Mouse (Mus musculus) adrenal gland, adult 18-20 months (tissue): ENCODE measurements around the gene Tmem239. TPM values are rescaled to one million over a fixed set of nuclear protein-coding genes. Genes with fewer than 3 reads are reported as not detected.

Experiments used
- DNase-seq, 2 experiments: peaks; one replicate each; pipeline ENCODE4 v3.0.0; 2021 to 2022; ENCODE audit warnings: low spot score in 2 of 2
- total RNA-seq, 2 experiments: library from RNA; stranded (reverse); gene quantifications; 1 replicate in 1 of 2; 2 replicates in 1 of 2; pipeline ENCODE4 v1.2.3; 2021

Tmem239 gene
- total RNA-seq, 2 experiments from 2014 or later: not detected

DNA sequence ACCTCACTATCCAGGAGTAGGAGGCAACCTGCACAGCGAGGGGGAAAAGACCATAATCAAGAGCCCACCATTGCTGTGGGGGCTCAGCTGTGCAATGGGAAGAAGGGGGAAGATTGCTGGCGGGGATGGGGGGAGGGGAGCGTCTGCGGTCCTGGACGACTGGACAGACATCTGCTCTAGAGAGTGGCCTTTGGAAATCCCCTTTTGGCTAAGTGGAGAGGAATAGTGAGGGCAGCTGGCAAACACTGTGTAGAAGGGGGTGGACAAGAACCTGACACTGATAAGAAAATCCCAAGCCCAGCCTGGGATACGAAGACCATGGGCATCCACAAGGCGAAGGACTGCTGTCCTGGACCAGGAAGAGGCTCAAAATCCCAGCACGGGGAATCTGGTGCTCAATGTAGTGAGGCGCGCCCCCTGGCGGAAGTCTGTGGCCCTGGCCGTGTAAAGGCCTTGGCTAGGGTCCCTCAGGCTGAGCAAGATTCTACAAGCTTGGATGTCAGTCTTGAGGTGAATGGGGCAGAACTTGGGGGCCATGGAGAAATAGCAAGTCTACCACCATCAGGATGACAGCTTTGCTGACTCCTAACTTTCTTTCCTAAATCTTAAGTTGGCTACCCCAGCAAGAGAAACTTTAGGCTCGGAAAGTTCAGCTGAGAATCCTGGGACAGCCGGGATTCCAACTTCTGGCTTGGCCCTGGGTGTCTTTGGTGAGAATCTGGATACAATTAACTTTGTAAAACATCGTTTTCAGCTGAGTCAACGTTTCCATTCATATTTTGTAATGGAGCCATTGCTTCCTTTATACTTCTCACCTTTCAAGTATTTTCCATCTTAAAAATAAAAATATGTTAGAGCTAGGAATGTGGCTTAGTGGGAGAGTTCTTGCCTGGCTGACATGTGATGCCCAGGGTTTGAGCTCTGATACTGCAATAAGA, 5.5 kb downstream of the Tmem239 start:
- DNase-seq: peak; percentile 88

DNA sequence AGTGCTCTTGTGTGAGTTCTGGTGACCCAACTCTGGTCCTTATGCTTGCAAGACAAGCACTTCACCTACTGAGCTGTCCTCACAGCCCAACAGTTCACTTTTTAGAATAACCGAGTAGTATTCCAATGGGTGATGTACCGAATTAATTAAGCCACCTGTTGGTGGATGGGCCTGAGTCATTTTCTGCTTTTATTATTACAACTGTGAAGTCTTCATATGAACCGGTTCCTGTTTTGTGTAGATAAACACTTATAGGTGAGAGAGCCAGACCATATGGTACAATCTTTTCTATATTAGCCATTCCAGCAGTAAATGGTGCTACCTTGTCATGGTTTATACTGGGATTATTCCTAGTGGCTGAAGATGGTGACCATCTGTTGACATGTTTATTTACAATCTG, 6.5 kb downstream of the Tmem239 start:
- no peak for DNase-seq

GRCm38 (mm10) chr2:130414094-130414856, 8.0 kb downstream of the Tmem239 start:
- DNase-seq: no peak

GRCm38 (mm10) chr2:130421781-130422620, 15.7 kb downstream of the Tmem239 start:
- DNase-seq: no peak

- DNase-seq: peak; percentile 78
These were observed 17.3 kb downstream of the Tmem239 start for GRCm38 (mm10) chr2:130423397-130424125.

GRCm38 (mm10) chr2:130424126-130424853, 18.0 kb downstream of the Tmem239 start, which contains the start of the genes Vps16 and Pced1a:
Gene Vps16 (plus strand): TSS chr2:130424339.
Gene Pced1a (minus strand): TSS chr2:130424701.
- DNase-seq: peak; percentile 90

- DNase-seq: no peak
These were observed 18.8 kb downstream of the Tmem239 start for GRCm38 (mm10) chr2:130425112-130425511.

DNA sequence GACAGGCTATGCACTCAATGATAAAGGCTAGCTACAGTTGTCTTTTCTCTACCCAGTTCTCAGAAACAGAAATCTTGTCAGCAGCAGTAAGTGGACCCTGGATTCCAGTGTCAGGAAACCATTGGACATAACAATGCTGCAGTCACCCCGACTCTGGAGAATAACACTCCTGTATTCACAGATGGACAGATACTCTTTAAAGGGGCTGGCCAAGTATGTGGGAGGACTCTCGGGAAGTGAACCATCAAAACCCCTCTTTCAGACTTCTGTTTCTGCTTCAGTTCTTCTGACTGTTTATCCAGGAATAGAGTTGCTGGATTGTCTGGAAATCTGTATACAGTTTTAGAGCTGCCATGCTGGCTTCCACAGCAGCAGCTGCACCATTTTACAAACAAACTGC, 23.6 kb downstream of the Tmem239 start:
- DNase-seq: no peak

DNA sequence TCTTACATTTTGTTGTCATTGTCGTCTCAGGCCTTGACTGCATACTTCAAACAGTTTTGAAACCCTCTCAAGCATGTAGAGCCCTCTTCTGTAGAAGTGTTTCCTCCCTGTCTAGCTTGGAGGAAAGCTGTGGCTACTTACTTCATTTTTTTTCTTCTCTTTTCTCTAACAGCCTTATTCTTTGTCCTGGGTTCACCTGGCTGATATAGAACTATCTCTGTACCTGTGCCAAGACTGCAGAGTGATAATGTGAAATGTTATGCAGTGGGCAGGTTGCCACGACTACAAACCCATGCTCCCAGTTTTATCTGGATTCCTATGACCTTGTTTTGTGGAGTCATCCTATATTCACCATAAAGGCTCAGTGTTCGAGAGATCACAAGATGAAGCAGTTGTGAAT, 24.2 kb downstream of the Tmem239 start:
- DNase-seq: no peak

DNA sequence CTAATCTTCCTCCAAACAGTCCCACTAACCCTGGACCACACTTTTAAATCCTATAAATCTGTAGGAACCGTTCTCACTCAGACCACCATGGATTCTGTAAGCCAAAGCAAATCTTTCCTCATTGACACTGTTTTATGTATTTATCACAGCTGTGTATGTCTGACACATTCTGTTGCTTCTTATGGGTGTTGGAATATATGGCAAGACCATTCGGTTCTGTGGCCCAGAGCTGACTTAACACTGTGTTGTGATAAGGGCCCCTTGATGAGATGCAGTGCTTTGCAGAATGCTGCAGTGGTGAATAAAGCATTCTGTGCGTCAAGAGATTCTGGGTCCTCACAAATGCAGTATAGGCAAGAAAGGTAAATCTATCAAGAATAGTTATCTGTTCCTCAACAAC, 25.9 kb downstream of the Tmem239 start:
- no peak for DNase-seq

DNA sequence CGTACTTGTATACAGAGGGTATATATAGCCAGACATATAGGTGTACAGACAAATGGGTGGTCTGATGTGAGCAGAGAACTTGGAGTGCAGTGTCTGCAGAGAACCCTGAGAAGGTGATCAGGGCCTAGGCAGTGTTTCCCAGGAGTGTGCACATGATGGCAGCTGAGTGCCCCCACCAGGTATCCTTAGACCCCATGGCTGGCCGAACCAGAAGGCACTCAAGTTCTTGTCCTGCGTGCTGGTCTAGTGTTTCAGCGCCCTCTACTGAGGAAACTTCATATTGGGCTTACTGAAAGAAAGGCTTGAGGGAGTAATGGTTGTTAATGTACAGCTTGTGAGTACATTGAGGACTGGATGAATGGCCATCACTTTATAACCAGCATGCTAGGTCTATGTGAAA, 26.9 kb downstream of the Tmem239 start:
- no peak for DNase-seq

GRCm38 (mm10) chr2:130436769-130437168, 30.5 kb downstream of the Tmem239 start:
- no peak for DNase-seq

DNA sequence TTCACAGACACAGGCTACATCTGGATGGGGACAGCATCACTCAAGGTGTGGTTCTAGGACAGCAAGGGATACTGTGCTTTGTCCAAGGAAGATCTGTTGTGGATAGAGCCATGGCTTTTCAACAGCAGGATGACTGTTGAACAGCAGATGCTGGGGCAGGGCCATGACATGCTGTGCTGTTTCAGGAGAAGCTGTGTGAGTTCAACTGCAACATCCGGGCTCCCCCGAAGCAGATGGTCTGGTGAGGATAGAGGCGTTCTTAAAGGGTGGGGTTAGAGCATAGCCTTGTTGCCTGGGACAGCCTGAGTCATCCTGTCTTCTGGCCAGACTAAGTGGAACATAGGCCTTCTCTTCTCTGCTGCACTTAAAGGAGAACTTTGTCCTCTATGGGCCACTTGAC, 32.6 kb downstream of the Tmem239 start:
- DNase-seq: no peak

DNA sequence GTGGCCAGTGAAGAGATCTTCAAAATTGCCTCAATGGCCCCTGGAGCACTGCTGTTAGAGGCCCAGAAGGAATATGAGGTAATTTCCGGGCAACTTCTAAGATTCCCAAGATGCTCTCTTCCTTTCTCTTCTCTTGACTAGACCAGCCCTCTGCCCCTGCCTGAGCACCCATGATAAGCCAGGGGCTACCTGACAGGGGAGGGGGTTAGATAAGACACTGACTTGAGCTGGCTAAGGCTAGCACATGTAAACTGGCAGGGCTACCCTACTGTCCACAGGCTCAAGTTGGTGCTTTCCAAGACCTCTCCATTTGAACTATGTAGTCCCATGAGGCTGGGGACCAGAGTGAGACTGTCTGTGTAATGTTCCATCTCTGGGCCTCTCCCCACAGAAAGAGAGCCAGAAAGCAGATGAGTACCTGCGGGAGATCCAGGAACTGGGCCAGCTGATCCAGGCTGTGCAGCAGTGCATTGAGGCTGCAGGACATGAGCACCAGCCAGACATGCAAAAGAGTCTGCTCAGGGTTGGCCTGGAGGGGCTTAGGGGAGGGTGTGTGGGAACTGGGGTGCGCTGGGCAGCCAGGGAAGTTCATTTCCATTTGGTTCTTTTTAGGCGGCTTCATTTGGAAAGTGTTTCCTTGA, 33.7 kb downstream of the Tmem239 start:
- DNase-seq: no peak

DNA sequence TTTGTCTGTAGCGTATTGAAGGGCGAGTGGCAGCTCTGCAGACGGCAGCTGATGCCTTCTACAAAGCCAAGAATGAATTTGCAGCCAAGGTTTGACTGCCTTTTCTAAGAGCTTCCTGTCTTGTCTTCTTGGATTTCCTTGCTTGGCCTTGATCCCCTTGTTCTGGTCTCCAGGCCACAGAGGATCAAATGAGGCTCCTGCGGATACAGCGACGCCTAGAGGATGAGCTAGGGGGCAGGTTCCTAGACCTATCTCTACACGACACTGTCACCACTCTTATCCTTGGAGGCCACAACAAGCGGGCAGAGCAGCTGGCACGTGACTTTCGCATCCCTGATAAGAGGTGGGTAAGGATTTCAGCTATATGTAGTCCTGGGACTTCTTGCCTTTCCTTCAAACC, 35.9 kb downstream of the Tmem239 start:
- no peak for DNase-seq

DNA sequence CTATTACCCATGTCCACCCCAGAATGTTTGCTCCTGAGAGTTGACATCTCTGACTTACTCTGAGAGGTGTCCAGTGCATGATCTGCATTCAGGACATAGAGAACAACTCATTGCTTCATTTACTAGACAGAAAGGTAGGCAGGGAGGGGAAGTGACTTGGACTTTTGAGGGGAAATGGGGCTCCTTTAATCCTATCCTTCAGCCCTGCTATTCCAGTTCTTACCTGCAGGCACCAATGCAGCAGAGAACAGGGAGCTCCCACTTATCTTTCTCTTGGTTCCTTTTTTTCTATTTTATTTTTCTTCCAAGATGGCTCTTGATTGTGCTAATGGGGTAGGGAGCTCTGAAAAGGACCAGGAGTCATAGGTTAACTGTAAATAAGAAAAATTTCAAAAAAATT, 42.2 kb downstream of the Tmem239 start:
- no peak for DNase-seq

GRCm38 (mm10) chr2:130449021-130449793, 42.9 kb downstream of the Tmem239 start:
- DNase-seq: no peak

GRCm38 (mm10) chr2:130449794-130450433, 43.6 kb downstream of the Tmem239 start, which contains the start of gene Ptpra:
Gene Ptpra (plus strand): TSS chr2:130450278.
- peak; percentile 92 to 93 for DNase-seq
